Mouse (Mus musculus) midbrain, postnatal 0 days (tissue): ENCODE data around the gene Rusc2. TPM values are rescaled to one million over a fixed set of nuclear protein-coding genes. Genes with fewer than 3 reads are reported as not detected.

Experiments used
- ATAC-seq: fragments of 200-750 bp; cut with Nextera tagmentation; 2 replicates; pipeline ENCODE4 v1.8.0; 2017; ENCODE audit warnings: moderate number of reproducible peaks, mild to moderate bottlenecking, moderate TSS enrichment, moderate library complexity; ENCODE audit not compliant: low FRiP score
- DNase-seq: peaks from one replicate; pipeline ENCODE4 v3.0.0-alpha.2; 2015; ENCODE audit warnings: low spot score
- H3K27ac ChIP-seq: fragments of 300-500 bp; sonication (generic); 2 replicates; pipeline ENCODE4 v1.5.1; 2014; ENCODE audit warnings: low read depth, mild to moderate bottlenecking, low read length, mixed read lengths
- H3K27me3 ChIP-seq: fragments of 300-500 bp; sonication (generic); 2 replicates; pipeline ENCODE4 v1.6.1; 2014; ENCODE audit warnings: low read length, control low read depth, mixed read lengths; ENCODE audit not compliant: insufficient read depth
- H3K36me3 ChIP-seq: fragments of 300-500 bp; sonication (generic); 2 replicates; pipeline ENCODE4 v1.6.1; 2014; ENCODE audit warnings: low read length, control low read depth, mixed read lengths; ENCODE audit not compliant: insufficient read depth
- H3K4me1 ChIP-seq: fragments of 300-500 bp; sonication (generic); 2 replicates; pipeline ENCODE4 v1.6.1; 2014; ENCODE audit warnings: mild to moderate bottlenecking, control low read depth, antibody characterized with exemption, low read length, mixed read lengths; ENCODE audit not compliant: insufficient read depth
- H3K4me2 ChIP-seq: fragments of 300-500 bp; sonication (generic); 2 replicates; pipeline ENCODE4 v1.6.1; 2014; ENCODE audit warnings: low read depth, mild to moderate bottlenecking, low read length, mixed read lengths; ENCODE audit not compliant: poor library complexity, severe bottlenecking
- H3K4me3 ChIP-seq: fragments of 300-500 bp; sonication (generic); 2 replicates; pipeline ENCODE4 v1.5.1; 2014; ENCODE audit warnings: low read depth, mild to moderate bottlenecking, low read length, moderate library complexity
- H3K9ac ChIP-seq: fragments of 300-500 bp; sonication (generic); replicated peaks from 2 replicates; pipeline ENCODE4 v1.6.1; 2014; ENCODE audit warnings: mild to moderate bottlenecking, low read length, moderate library complexity, mixed read lengths; ENCODE audit not compliant: poor library complexity, severe bottlenecking
- H3K9me3 ChIP-seq: fragments of 300-500 bp; sonication (generic); 2 replicates; pipeline ENCODE4 v1.6.1; 2016; ENCODE audit warnings: low read length, control low read depth
- CTCF ChIP-seq: IDR thresholded peaks from 2 replicates; pipeline ENCODE4 v1.5.1; 2016; ENCODE audit warnings: antibody characterized with exemption, mild to moderate bottlenecking
- WGBS: fragments of 180-500 bp; shearing (Covaris S2); extraction: QIAGEN DNeasy Blood & Tissue Kit; methylation state at CpG from one replicate; pipeline ENCODE4 v1.1.7; 2014; 5-methylcytosine and 5-hydroxymethylcytosine counted together
- polyA plus RNA-seq: library from polyadenylated mRNA; unstranded; fragments of >200 nt; fragmentation: Nextera tagmentation; extraction: Ambion mirVana; gene quantifications from 2 replicates; pipeline ENCODE4 v1.2.1, GENCODE M21; 2015
- total RNA-seq: library from RNA; depleted of rRNA; stranded (reverse); fragments of >200 nt; gene quantifications from 2 replicates; pipeline ENCODE4 v1.2.3, GENCODE M21; 2014; rRNA removed

The Rusc2 gene
- total and polyA plus RNA-seq, 2 experiments from 2014 or later, result 78.9 to 200 TPM

DNA sequence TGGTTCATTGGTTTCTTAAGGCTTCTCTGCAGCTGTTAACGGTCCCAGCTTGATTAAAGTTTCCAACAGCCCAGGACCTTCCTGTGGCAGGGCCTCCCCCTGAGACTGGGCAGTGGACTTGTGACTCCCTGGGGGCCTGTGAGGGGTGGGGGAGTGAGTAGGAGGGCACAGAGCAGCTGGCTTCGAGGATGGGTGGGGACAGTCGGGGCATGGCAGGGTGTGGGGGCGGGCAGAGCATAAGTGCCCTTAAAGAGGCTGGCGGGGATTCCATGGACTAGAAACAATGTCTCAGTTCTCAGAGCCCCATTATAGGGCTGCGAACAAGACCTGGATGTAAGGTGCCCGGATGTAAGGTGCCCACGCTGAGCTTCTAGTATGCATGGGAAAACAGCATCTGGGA lies 75.3 kb downstream of the Rusc2 start:
- TF ChIP-seq CTCF, result no peak
- no peak overlapping the region for H3K4me3 ChIP-seq
- 20% methylated on average over 8 of the region's 8 CpGs for WGBS
- H3K4me2 ChIP-seq, result no peak overlapping the region
- H3K9me3 ChIP-seq, result no peaks in the 10 kb centered on the region
- no peaks in the 10 kb centered on the region for H3K36me3 ChIP-seq
- no peaks in the 10 kb centered on the region for H3K4me1 ChIP-seq
- H3K27me3 ChIP-seq, result peaks cover 7% of the 10 kb centered on the region; the same call in 1 of the 2 replicates
- H3K27ac ChIP-seq, result no peak overlapping the region
- no peak for DNase-seq
- H3K9ac ChIP-seq, result no peak overlapping the region
- ATAC-seq, result no peak

- no peak overlapping the region for H3K4me2 ChIP-seq
- no peak overlapping the region for H3K4me3 ChIP-seq
- ATAC-seq (no peak), DNase-seq (no peak)
- no peaks in the 10 kb centered on the region for H3K27me3 ChIP-seq
- no peak overlapping the region for H3K9ac ChIP-seq
- H3K9me3 ChIP-seq, result no peaks in the 10 kb centered on the region
- WGBS, result 93% methylated on average over 5 of the region's 5 CpGs
- H3K4me1 ChIP-seq, result no peaks in the 10 kb centered on the region
- no peak overlapping the region for H3K27ac ChIP-seq
- TF ChIP-seq CTCF, result no peak
- no peaks in the 10 kb centered on the region for H3K36me3 ChIP-seq
Observed at GRCm38 (mm10) chr4:43463102-43463501, 81.3 kb downstream of the Rusc2 start.

DNA sequence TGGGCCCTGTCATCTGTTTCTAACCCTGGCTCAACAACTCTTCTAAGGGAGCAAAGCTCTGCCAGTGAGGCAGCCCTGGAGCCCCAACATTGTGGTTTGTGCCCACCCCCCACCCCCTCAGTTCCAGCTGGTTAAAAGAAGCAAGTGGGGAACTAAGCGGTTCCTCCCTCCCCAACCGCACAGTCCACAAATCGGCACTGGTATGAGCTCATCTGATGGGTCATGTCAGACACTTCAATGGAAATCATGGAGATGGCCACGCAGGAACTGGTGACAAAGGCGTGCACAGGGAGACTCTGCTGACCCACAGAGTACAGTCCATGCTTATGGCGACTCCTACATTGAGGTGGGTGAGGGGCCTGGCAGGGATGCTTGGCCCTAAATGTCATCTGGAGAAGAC lies 84.2 kb downstream of the Rusc2 start:
- Histone ChIP-seq H3K9ac (no peak overlapping the region), H3K36me3 (no peaks in the 10 kb centered on the region), H3K4me2 (no peak overlapping the region), H3K27ac (no peak overlapping the region), H3K4me3 (no peak overlapping the region), H3K4me1 (no peaks in the 10 kb centered on the region), H3K9me3 (no peaks in the 10 kb centered on the region), H3K27me3 (no peaks in the 10 kb centered on the region)
- DNase-seq, result no peak
- no peak for ATAC-seq
- WGBS, result 88% methylated on average over 6 of the region's 6 CpGs
- TF ChIP-seq CTCF, result no peak

DNA sequence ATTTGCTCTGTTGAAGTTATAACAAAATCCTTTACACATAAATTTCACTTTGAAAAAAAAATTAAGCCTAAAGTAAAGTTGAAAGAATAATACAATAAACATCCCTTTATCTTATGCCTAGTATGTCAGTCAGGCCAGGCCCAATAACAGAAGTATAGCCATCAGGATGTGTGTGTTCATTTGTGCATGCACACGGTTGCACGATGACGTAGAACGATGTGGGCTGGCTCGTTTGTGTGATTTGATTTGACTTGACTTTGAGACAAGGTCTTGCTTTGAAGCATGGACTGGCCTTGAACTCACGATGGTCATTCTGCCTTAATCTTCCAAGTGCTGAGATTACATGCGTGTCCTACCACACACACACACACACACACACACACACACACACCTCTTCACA lies 85.1 kb downstream of the Rusc2 start:
- no peak for DNase-seq
- no peak overlapping the region for H3K4me2 ChIP-seq
- H3K4me1 ChIP-seq, result no peaks in the 10 kb centered on the region
- WGBS, result 86% methylated on average over 7 of the region's 7 CpGs
- H3K9me3 ChIP-seq, result no peaks in the 10 kb centered on the region
- no peak for TF ChIP-seq CTCF
- no peaks in the 10 kb centered on the region for H3K27me3 ChIP-seq
- no peak overlapping the region for H3K27ac ChIP-seq
- H3K4me3 ChIP-seq, result no peak overlapping the region
- no peaks in the 10 kb centered on the region for H3K36me3 ChIP-seq
- no peak overlapping the region for H3K9ac ChIP-seq
- ATAC-seq, result no peak

DNA sequence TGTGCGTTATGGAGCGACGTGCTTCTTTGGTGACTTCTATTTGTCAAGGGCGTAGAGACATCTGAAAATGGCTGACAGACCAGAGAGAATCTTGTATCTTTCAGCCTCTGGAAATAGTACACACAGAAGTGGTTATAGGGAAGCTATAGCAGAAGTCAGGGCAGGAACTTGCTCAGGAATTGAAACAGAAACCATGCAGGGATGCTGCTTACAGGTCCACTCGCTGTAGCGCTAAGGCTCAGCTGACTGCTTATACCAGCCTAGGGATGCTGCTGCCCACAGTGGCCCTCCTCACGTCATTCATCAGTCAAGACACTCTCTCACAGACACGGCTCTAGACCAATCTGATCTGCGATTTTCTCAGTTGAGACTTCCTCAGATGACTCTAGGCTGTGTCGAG lies 88.5 kb downstream of the Rusc2 start:
- Histone ChIP-seq H3K27me3 (no peaks in the 10 kb centered on the region), H3K36me3 (no peaks in the 10 kb centered on the region), H3K4me2 (no peak overlapping the region), H3K4me3 (no peak overlapping the region), H3K4me1 (no peaks in the 10 kb centered on the region), H3K27ac (no peak overlapping the region), H3K9ac (no peak overlapping the region), H3K9me3 (no peaks in the 10 kb centered on the region)
- ATAC-seq (no peak), DNase-seq (no peak)
- TF ChIP-seq CTCF, result no peak
- WGBS, result 95% methylated on average over 10 of the region's 10 CpGs

DNA sequence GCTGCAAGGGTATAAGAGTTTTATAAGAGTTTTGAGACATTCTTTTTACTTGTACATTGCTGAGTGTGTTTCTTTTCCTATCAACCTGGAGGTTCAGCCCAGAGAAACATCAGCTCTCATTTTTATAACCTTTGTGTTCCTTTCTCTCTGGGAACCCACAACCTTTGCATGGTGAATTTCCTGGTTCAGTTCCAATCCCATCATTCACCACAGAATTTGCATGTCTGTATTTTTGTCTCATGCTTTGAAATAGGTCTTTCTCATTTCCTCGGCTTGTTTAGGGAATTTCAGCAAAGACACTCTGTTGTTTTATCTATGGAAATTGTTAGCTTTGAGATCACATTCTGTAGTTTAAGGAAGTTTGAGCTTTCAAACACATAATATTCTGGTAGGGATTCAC lies 91.9 kb downstream of the Rusc2 start:
- ATAC-seq (no peak), DNase-seq (no peak)
- H3K36me3 ChIP-seq, result no peaks in the 10 kb centered on the region
- WGBS, result 79% methylated on average over 1 of the region's 1 CpGs
- H3K4me3 ChIP-seq, result no peak overlapping the region
- no peaks in the 10 kb centered on the region for H3K9me3 ChIP-seq
- no peaks in the 10 kb centered on the region for H3K4me1 ChIP-seq
- H3K9ac ChIP-seq, result no peak overlapping the region
- no peaks in the 10 kb centered on the region for H3K27me3 ChIP-seq
- H3K4me2 ChIP-seq, result no peak overlapping the region
- H3K27ac ChIP-seq, result no peak overlapping the region
- no peak for TF ChIP-seq CTCF

DNA sequence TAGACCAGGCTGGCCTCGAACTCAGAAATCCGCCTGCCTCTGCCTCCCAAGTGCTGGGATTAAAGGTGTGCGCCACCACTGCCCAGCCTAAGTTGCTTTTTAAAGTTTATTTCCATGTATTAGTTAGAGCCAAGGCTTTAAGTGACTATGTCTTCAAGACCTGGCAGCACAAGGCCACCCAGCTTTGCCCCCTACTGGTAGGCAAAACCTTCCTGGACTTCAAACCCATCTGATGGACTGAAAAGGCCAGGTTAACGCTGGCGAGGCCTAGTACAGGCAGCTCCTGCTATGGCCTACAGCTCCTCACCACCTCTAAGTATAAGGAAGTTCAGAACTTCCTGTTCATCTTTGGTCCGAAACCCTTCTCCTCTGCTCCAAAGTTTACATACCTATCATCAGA lies 94.8 kb downstream of the Rusc2 start:
- Histone ChIP-seq H3K4me1 (no peaks in the 10 kb centered on the region), H3K36me3 (no peaks in the 10 kb centered on the region), H3K9me3 (no peaks in the 10 kb centered on the region), H3K9ac (no peak overlapping the region), H3K27me3 (no peaks in the 10 kb centered on the region), H3K4me2 (no peak overlapping the region), H3K4me3 (no peak overlapping the region), H3K27ac (no peak overlapping the region)
- no peak for ATAC-seq
- no peak for DNase-seq
- WGBS, result 88% methylated on average over 5 of the region's 6 CpGs
- no peak for TF ChIP-seq CTCF

Other genes starting within 250 kb of the Rusc2 start
- 0.44 and 0.47 TPM in 2 replicates for gene Atp8b5, start 114.8 kb upstream of the Rusc2 start, total RNA-seq
- 0.17 and 0.54 TPM in 2 replicates for gene Atp8b5, start 114.8 kb upstream of the Rusc2 start, polyA plus RNA-seq
- gene Fam166b, start 47.2 kb downstream of the Rusc2 start, total RNA-seq, result 1.7 and 2.8 TPM in 2 replicates
- gene Fam166b, start 47.2 kb downstream of the Rusc2 start, polyA plus RNA-seq, result 1.6 and 2.2 TPM in 2 replicates
- 141 and 184 TPM in 2 replicates for gene Tesk1, start 60.0 kb downstream of the Rusc2 start, total RNA-seq
- gene Tesk1, start 60.0 kb downstream of the Rusc2 start, polyA plus RNA-seq, result 17.2 and 18.9 TPM in 2 replicates
- not detected in 2 replicates for gene Cd72, start 72.6 kb downstream of the Rusc2 start, total RNA-seq
- 5.2 and 5.4 TPM in 2 replicates for gene Cd72, start 72.6 kb downstream of the Rusc2 start, polyA plus RNA-seq
- gene Sit1, start 101.8 kb downstream of the Rusc2 start, total RNA-seq, result not detected in 2 replicates
- not detected in 2 replicates for gene Sit1, start 101.8 kb downstream of the Rusc2 start, polyA plus RNA-seq
- gene Ccdc107, start 110.9 kb downstream of the Rusc2 start, total RNA-seq, result 74.0 and 77.4 TPM in 2 replicates
- gene Ccdc107, start 110.9 kb downstream of the Rusc2 start, polyA plus RNA-seq, result 107 and 120 TPM in 2 replicates
- 1.3 and 16.1 TPM in 2 replicates for gene Arhgef39, start 117.7 kb downstream of the Rusc2 start, total RNA-seq
- 2.3 and 2.8 TPM in 2 replicates for gene Arhgef39, start 117.7 kb downstream of the Rusc2 start, polyA plus RNA-seq
- 0.05 and 0.52 TPM in 2 replicates for gene Car9, start 125.0 kb downstream of the Rusc2 start, total RNA-seq
- 0.69 and 1.1 TPM in 2 replicates for gene Car9, start 125.0 kb downstream of the Rusc2 start, polyA plus RNA-seq
- 1.5 and 3.1 TPM in 2 replicates for gene Tpm2, start 141.8 kb downstream of the Rusc2 start, total RNA-seq
- gene Tpm2, start 141.8 kb downstream of the Rusc2 start, polyA plus RNA-seq, result 6.2 and 6.6 TPM in 2 replicates
- 45.4 and 50.4 TPM in 2 replicates for gene Creb3, start 180.4 kb downstream of the Rusc2 start, total RNA-seq
- gene Creb3, start 180.4 kb downstream of the Rusc2 start, polyA plus RNA-seq, result 85.2 and 91.2 TPM in 2 replicates
- 41.3 and 44.4 TPM in 2 replicates for gene Tln1, start 180.7 kb downstream of the Rusc2 start, total RNA-seq
- gene Tln1, start 180.7 kb downstream of the Rusc2 start, polyA plus RNA-seq, result 72.4 and 75.7 TPM in 2 replicates
- 20.6 and 22.6 TPM in 2 replicates for gene Rgp1, start 196.7 kb downstream of the Rusc2 start, total RNA-seq
- gene Rgp1, start 196.7 kb downstream of the Rusc2 start, polyA plus RNA-seq, result 12.3 and 12.4 TPM in 2 replicates
- 29.3 and 56.4 TPM in 2 replicates for gene Gba2, start 196.9 kb downstream of the Rusc2 start, total RNA-seq
- 47.5 and 50.6 TPM in 2 replicates for gene Gba2, start 196.9 kb downstream of the Rusc2 start, polyA plus RNA-seq
- not detected in 2 replicates for gene Msmp, start 202.5 kb downstream of the Rusc2 start, total RNA-seq
- 1.4 and 2.5 TPM in 2 replicates for gene Msmp, start 202.5 kb downstream of the Rusc2 start, polyA plus RNA-seq
- 28.2 and 30.5 TPM in 2 replicates for gene Npr2, start 250.0 kb downstream of the Rusc2 start, total RNA-seq
- 8.1 and 8.6 TPM in 2 replicates for gene Npr2, start 250.0 kb downstream of the Rusc2 start, polyA plus RNA-seq